Mouse (Mus musculus): ENCODE measurements at regions not wholly inside any gene's neighbourhood (a gene's known extent, or its start where the extent isn't known, plus 50 kb on each side); places are given as distances from the start of the nearest gene placed in this dataset.

- no peak for DNase-seq (ENCODE audit: low read depth, low spot score)
These were observed 76.9 kb downstream of the Lhx9 start for GRCm38 (mm10) chr1:138771307-138772011.

DNA sequence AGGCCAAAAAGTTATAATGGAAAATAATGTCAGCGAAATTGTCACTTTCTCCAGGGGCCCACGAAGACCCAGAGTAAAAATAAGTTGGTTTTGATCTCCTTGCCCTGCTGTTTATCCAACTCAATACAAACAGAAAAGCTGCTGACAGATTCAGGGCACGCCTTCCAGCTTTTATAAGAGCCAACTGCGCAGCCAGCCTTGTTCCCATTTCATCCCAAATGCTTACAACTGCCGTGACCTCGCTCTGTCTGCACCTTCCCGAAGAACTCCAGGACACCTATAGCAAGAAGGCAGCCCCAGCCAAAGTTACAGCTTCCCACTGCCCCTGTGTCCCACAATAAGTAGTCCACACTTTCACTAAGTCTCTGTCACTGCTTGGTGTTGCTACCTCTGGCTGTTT, 85.5 kb downstream of the Lhx9 start:
- no peak for DNase-seq (ENCODE audit: low read depth, low spot score)

GRCm38 (mm10) chr1:138757777-138758176, 90.6 kb downstream of the Lhx9 start:
- DNase-seq (ENCODE audit: low read depth, low spot score): no peak

GRCm38 (mm10) chr1:138733308-138733707, 113.4 kb upstream of the Nek7 start:
- DNase-seq (ENCODE audit: low read depth, low spot score): no peak

DNA sequence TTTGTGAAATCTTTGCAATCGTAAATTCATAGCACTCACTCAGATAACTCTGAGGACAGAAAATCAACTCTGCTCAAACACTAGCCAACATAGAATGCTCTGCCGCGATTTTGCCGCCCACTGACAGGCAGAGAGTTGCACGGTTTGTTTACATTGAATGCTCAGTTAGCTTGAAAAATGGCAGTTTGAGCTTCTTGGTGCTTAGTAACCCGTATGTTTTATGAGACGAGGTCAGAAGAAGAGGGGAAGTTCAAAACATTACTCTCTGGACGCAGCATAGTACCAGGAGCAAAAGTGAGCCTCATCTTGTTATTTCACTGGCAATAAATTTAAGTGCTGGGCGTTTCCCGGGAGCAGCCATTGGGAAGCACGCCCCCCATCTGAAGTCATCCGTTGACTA, 111.1 kb upstream of the Nek7 start:
- DNase-seq (ENCODE audit: low read depth, low spot score): no peak

GRCm38 (mm10) chr1:138729089-138729699, 109.3 kb upstream of the Nek7 start:
- no peak for DNase-seq (ENCODE audit: low read depth, low spot score)

- no peak for DNase-seq (ENCODE audit: low read depth, low spot score)
These were observed 100.8 kb upstream of the Nek7 start for GRCm38 (mm10) chr1:138720728-138721127.

GRCm38 (mm10) chr1:138719297-138719696, 99.4 kb upstream of the Nek7 start:
- DNase-seq (ENCODE audit: low read depth, low spot score): no peak

- no peak for DNase-seq (ENCODE audit: low read depth, low spot score)
These were observed 97.0 kb upstream of the Nek7 start for GRCm38 (mm10) chr1:138716991-138717390.

GRCm38 (mm10) chr1:138715162-138715561, 95.2 kb upstream of the Nek7 start:
- peak; percentile 65 for DNase-seq (ENCODE audit: low read depth, low spot score)

GRCm38 (mm10) chr1:138709229-138709608, 89.3 kb upstream of the Nek7 start:
- no peak for DNase-seq (ENCODE audit: low read depth, low spot score)

DNA sequence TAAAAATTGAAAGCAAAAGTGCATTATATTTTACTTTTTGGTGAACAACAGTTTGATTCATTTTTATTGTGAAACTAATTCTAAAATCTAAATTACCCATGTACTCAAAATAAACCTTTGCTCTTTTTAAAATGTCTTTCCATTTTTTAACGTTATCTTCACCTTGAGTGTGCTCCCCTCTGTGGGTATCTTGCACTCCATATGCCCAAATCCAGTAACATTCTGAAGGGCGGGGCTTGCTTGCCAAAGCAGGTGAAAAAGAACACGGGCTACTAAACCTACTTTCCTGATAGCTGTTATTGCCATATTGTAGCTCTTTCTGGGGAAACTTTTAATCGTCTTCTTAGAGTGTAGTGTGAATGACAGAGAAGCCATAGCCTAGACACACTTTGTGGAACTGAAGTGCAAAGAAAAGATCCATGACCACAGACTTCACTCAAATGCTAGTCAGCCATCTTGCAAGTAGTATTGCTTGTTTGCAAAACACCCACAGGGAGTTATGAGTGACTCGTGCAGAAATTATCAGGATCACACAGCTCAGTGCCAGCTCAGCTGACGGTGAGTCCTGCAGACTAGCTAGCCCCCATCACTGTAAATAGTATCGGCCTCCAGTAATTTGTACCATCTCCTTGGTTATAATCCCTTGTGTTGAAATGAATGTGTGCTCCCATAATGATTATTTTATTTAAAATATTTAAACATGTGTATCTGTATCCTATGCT, 88.7 kb upstream of the Nek7 start:
- no peak for DNase-seq (ENCODE audit: low read depth, low spot score)

DNA sequence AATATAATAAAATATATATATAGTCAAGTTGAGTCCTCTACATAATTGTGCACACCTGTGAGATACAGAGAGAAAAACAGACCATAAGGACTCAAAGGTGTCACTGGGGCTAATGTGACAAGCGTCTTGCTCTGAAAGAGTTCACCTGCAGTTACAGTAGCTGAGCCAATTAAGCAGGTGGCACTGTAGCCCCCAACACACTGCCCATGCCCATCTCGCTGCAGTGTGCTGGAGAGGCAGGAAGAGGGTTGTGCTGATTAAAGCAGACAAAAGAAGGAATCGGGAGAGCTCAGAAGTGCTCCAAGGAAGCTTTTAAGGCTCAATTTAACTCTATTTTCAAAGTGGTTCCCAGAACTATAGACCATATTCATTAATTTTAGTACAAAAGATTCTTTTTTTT, 88.0 kb upstream of the Nek7 start:
- no peak for DNase-seq (ENCODE audit: low read depth, low spot score)

- no peak for DNase-seq (ENCODE audit: low read depth, low spot score)
These were observed 83.3 kb upstream of the Nek7 start for GRCm38 (mm10) chr1:138703291-138703690.

GRCm38 (mm10) chr1:138689234-138689633, 69.3 kb upstream of the Nek7 start:
- DNase-seq (ENCODE audit: low read depth, low spot score): no peak

- DNase-seq (ENCODE audit: low read depth, low spot score): no peak
These were observed 66.8 kb upstream of the Nek7 start for GRCm38 (mm10) chr1:138686746-138687145.

DNA sequence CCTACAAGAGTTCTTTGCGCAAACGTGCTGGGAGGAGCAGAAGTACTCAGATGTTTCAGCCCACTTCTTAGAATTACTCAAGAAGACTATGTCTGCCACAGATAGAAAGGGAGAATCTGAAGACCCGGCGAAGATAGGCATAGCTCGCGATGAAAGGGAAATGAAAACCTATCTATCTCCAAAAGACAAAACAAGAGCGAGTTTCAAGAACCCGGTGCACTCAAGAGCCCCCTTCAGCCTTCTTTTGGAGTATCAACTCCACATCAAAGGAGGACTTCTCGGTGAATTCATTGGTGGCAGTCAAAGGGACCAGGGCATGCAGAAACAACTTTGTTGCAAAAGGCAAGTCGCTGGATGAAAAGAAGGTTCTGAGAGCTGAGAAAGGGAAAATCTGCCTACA, 63.8 kb upstream of the Nek7 start:
- DNase-seq (ENCODE audit: low read depth, low spot score): peak; percentile 54

GRCm38 (mm10) chr1:138681970-138682369, 62.0 kb upstream of the Nek7 start:
- DNase-seq (ENCODE audit: low read depth, low spot score): no peak

- DNase-seq (ENCODE audit: low read depth, low spot score): no peak
These were observed 54.3 kb upstream of the Nek7 start for GRCm38 (mm10) chr1:138674199-138674598.
